Mouse (Mus musculus) kidney, embryonic 14.5 days (tissue): Measurements from ENCODE around the gene Ntf5. TPM values are rescaled to one million over a fixed set of nuclear protein-coding genes. Genes with fewer than 3 reads are reported as not detected.
A peak's percentile ranks its signal among the peaks of the same experiment; 100 is the strongest.
"Not testable (repeated sequence)": the region's sequence is repeated elsewhere in the genome, so short reads cannot be mapped to it uniquely, and the experiment has no call there.

Source experiments
- ATAC-seq: fragments of 200-750 bp; cut with Nextera tagmentation; 2 replicates; pipeline ENCODE4 v1.8.0; 2017; ENCODE audit warnings: moderate number of reproducible peaks, mild to moderate bottlenecking, moderate TSS enrichment, moderate library complexity; ENCODE audit not compliant: low FRiP score, low TSS enrichment
- H3K27ac ChIP-seq: fragments of 300-500 bp; sonication (generic); 2 replicates; pipeline ENCODE4 v1.5.1; 2014; ENCODE audit warnings: low read depth, mild to moderate bottlenecking, low read length, moderate library complexity, mixed read lengths
- H3K27me3 ChIP-seq: fragments of 300-500 bp; sonication (generic); 2 replicates; pipeline ENCODE4 v1.6.1; 2014; ENCODE audit warnings: mild to moderate bottlenecking, low read length; ENCODE audit not compliant: control insufficient read depth, insufficient read depth
- H3K36me3 ChIP-seq: fragments of 300-500 bp; sonication (generic); 2 replicates; pipeline ENCODE4 v1.6.1; 2014; ENCODE audit warnings: low read length, mixed read lengths; ENCODE audit not compliant: control insufficient read depth, insufficient read depth
- H3K4me1 ChIP-seq: fragments of 300-500 bp; sonication (generic); 2 replicates; pipeline ENCODE4 v1.6.1; 2014; ENCODE audit warnings: low read length, mixed read lengths; ENCODE audit not compliant: control insufficient read depth, insufficient read depth
- H3K4me2 ChIP-seq: fragments of 300-500 bp; sonication (generic); replicated peaks from 2 replicates; pipeline ENCODE4 v1.6.1; 2014; ENCODE audit warnings: low read depth, mild to moderate bottlenecking, low read length
- H3K4me3 ChIP-seq: fragments of 300-500 bp; sonication (generic); 2 replicates; pipeline ENCODE4 v1.5.1; 2014; ENCODE audit warnings: mild to moderate bottlenecking, low read length
- H3K9ac ChIP-seq: fragments of 300-500 bp; sonication (generic); 2 replicates; pipeline ENCODE4 v1.6.1; 2014; ENCODE audit warnings: low read depth, mild to moderate bottlenecking, low read length, moderate library complexity
- H3K9me3 ChIP-seq: fragments of 300-500 bp; sonication (generic); 2 replicates; pipeline ENCODE4 v1.6.1; 2016; ENCODE audit warnings: low read length; ENCODE audit not compliant: control insufficient read depth
- WGBS: fragments of 180-500 bp; shearing (Covaris S2); extraction: QIAGEN DNeasy Blood & Tissue Kit; methylation state at CpG from one replicate; pipeline ENCODE4 v1.1.7; 2014; 5-methylcytosine and 5-hydroxymethylcytosine counted together
- polyA plus RNA-seq: library from polyadenylated mRNA; unstranded; fragments of >200 nt; fragmentation: Nextera tagmentation; extraction: Ambion mirVana; gene quantifications from 2 replicates; pipeline ENCODE4 v1.2.1, GENCODE M21; 2014

Gene Ntf5
- polyA plus RNA-seq, 1 experiment from 2014 or later = 1.4 TPM

DNA sequence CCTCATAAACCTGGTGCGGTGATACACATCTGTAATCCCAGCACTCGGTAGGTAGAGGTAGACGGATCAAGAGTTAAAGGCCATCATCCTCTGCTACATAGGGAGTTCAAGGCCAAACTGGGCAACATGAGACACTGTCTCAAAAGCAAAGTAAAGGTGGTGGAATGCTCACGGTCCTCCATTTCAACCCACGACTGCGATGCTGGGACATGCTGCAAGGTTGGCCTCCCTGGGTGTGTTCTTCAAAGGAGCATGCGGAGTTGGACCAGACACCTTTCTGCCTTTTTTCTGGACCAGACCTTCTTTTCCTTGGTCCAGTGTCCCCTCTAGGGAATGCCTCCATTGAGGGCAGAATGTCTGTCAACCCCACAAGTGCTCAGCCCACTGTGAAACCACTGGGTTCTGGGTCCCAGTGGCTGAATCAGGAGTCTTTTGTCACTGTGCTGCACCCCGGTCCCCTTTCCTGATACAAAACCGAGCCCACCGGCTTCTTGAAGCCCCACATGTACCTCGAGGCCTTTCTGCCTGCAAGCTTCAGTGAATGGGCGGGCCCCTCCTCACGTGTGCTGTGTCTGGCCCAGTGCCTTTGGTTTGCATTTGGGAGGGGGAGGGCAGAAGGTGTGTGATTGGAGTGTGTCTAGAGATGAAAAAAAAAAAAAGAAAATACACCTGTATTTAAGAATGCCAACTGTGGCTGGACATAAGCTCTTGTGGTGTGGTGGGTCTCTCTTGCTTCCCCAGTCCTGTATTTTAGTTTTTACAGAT is 42.6 kb downstream of the Ntf5 start:
- no peak for ATAC-seq
- Histone ChIP-seq H3K36me3 (peaks cover 52% of the 10 kb centered on the region), H3K27me3 (no peaks in the 10 kb centered on the region), H3K9ac (no peak overlapping the region), H3K4me1 (peaks cover 26% of the 10 kb centered on the region), H3K27ac (no peak overlapping the region), H3K4me3 (no peak overlapping the region), H3K9me3 (no peaks in the 10 kb centered on the region), H3K4me2 (no peak overlapping the region)
- WGBS = 78% methylated on average over 13 of the region's 13 CpGs

- H3K4me2 ChIP-seq = 0 out of 2 replicates have a peak overlapping the region, but pooled peaks have one; percentile 89
- H3K4me3 ChIP-seq = no peak overlapping the region; the same call in 1 of the 2 replicates
- H3K9ac ChIP-seq = peak overlapping the region; percentile 83; the same call in 1 of the 2 replicates
- H3K27ac ChIP-seq = peak overlapping the region; percentile 6; the same call in 1 of the 2 replicates
- H3K36me3 ChIP-seq = peaks cover 50% of the 10 kb centered on the region
- 54% methylated on average over 9 of the region's 9 CpGs for WGBS
- no peak for ATAC-seq
- H3K4me1 ChIP-seq = peaks cover 27% of the 10 kb centered on the region
- H3K27me3 ChIP-seq = no peaks in the 10 kb centered on the region
- H3K9me3 ChIP-seq = no peaks in the 10 kb centered on the region
These were observed 43.3 kb downstream of the Ntf5 start for GRCm38 (mm10) chr7:45456721-45457203.

- Histone ChIP-seq H3K4me2 (peak overlapping the region; percentile 89), H3K27me3 (no peaks in the 10 kb centered on the region), H3K4me3 (peak overlapping the region; percentile 76), H3K4me1 (peaks cover 27% of the 10 kb centered on the region), H3K9ac (peak overlapping the region; percentile 83; the same call in 1 of the 2 replicates), H3K9me3 (no peaks in the 10 kb centered on the region), H3K36me3 (peaks cover 46% of the 10 kb centered on the region), H3K27ac (peak overlapping the region; percentile 6; the same call in 1 of the 2 replicates)
- 55% methylated on average over 10 of the region's 10 CpGs for WGBS
- ATAC-seq = no peak
These were observed 43.9 kb downstream of the Ntf5 start for GRCm38 (mm10) chr7:45457204-45458060.

DNA sequence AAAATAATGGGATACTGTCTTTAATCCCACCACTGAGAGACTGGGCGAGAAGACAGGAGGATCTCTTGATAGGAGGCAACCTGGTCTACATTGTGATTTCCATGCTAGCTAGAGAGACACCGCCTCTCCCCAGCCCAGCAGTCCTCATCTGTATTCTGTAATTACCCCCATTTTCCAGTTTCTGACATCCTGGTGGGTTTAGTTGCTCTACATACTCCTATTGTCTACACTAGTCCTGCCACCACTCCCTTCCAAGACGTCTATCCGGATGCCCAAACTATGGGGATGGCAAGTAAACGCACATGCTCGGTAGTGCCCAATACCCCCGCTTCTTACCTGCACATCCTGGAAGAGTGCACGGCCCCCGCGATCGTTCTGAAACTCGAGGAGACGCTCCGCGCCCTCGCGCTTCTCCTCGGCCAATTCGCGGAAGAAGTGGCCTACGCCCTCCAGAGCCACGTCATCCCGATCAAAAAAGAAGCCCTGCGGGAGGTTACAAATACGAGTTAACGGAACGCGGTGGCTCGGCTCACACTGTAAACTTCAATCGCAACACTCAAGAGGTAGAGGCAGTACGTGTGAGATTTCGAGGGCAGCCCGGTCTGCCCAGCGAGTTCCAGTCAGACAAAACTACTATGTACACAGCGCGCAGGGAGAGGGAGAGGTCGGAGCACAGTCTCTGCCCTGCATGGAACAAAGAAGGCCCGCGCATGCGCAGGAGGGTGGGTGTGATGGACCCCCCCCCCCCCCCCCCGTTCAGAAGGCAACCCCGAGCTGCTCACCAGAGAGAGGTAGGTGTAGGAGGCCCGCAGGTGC is 45.5 kb downstream of the Ntf5 start:
- no peaks in the 10 kb centered on the region for H3K27me3 ChIP-seq
- peak overlapping the region; percentile 83 for H3K9ac ChIP-seq
- H3K4me2 ChIP-seq = peak overlapping the region; percentile 89
- peak overlapping the region; percentile 78 for H3K27ac ChIP-seq
- peaks cover 27% of the 10 kb centered on the region for H3K4me1 ChIP-seq
- H3K36me3 ChIP-seq = peaks cover 49% of the 10 kb centered on the region
- H3K9me3 ChIP-seq = no peaks in the 10 kb centered on the region
- peak; percentile 58 for ATAC-seq
- WGBS = under 1% methylated on average over 41 of the region's 43 CpGs
- peak overlapping the region; percentile 76 for H3K4me3 ChIP-seq

DNA sequence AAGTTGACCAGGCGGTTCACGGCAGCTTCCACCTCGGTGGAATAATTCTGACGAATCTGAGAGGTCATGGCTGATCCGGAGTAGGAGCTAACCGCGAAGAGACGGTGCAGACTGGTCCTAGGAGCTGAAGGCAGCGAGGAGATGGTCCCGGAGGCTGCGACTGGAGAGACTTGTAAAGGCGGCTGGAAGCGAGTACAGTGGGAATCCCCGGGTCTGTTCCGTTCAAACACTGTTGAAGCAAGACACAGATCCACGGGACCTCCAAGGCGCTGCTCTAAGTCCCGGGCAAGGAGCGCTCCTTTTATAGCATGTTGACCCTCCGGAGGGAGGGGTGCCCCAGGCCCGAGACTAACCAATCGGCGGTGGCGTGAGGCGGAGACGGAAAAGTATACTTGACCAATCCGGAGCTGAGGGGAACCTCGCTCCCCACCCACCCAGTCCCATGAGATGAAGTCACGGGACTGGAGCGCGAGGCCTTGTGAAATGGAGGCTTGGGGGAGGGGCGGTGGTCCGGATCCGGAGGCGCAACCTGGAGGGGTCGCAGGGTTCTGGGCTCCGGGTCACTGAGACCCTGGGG is 46.2 kb downstream of the Ntf5 start, which contains the start of gene Ftl1:
TSS of gene Ftl1 (minus strand) at position 321 of the 577 bp plus-strand sequence.
- H3K4me3 ChIP-seq = peak within 1 kb of the TSS; percentile 76
- peak within 1 kb of the TSS; percentile 83 for H3K9ac ChIP-seq
- not testable (repeated sequence) for H3K9me3 ChIP-seq, H3K27me3 ChIP-seq
- under 1% methylated on average over 27 of the region's 37 CpGs for WGBS
- peaks cover 45% of the 10 kb centered on the region for H3K36me3 ChIP-seq
- H3K4me1 ChIP-seq = peaks cover 27% of the 10 kb centered on the region
- H3K4me2 ChIP-seq = peak within 1 kb of the TSS; percentile 89
- H3K27ac ChIP-seq = peak within 1 kb of the TSS; percentile 88
- peak; percentile 97 for ATAC-seq

DNA sequence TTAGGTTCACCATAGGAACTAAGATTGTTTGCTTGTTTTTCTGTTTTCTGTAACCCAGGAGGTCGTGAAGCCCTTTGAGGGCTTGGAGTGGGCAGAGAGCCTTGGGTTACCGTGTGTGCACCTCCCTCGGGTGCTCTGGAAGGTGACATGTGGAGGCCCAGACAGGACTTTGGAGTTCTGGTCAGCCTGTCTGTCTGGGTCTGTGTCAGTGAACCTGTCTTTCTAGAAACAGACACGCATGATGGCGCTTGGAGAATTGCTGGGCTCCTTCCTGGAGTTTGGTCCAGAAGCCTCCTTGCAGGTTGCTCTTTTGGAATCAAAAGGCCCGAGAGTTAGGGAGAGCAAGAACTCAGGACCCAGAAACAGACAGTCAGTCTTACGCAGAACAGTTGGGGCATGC is 46.9 kb downstream of the Ntf5 start:
- H3K27ac ChIP-seq = peak overlapping the region; percentile 88

DNA sequence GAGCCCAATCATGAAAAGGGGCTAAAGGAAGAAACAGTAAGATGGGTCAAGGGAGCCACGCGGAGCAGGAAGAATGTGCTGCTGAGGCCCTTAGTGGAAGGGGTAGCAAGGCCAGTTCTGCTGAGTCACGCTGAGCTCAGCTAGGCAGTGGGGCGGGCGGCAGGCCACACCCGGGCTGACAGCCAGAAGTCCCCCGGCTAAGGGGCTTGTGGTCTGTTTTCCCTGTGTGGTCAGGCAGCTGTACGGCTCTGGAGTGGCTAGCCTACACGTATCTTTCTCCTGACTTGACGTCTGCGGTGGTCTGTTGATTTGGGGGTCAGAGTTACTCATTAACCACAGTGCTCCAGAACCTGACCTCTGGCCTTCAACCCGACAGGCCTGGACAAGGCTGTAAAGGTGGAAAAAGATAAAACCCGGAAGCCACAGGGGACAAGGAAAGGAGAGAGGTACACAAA is 47.4 kb downstream of the Ntf5 start:
- H3K4me3 ChIP-seq = peak overlapping the region; percentile 76; the same call in 1 of the 2 replicates
- H3K9ac ChIP-seq = peak overlapping the region; percentile 83; the same call in 1 of the 2 replicates
- whole genome bisulfite sequencing = 20% methylated on average over 13 of the region's 13 CpGs
- no peaks in the 10 kb centered on the region for H3K27me3 ChIP-seq
- H3K9me3 ChIP-seq = no peaks in the 10 kb centered on the region
- peaks cover 45% of the 10 kb centered on the region for H3K36me3 ChIP-seq
- H3K27ac ChIP-seq = peak overlapping the region; percentile 88
- peak overlapping the region; percentile 53; the same call in 1 of the 2 replicates for H3K4me2 ChIP-seq
- ATAC-seq = peak; percentile 2; the same call in 1 of the 2 replicates
- H3K4me1 ChIP-seq = peaks cover 34% of the 10 kb centered on the region

More for the DNA sequence above, 46.9 kb downstream of the Ntf5 start:
- ATAC-seq = peak; percentile 0; the same call in 1 of the 2 replicates
- H3K27me3 ChIP-seq = no peaks in the 10 kb centered on the region
- WGBS = 68% methylated on average over 7 of the region's 7 CpGs
- H3K9ac ChIP-seq = peak overlapping the region; percentile 83; the same call in 1 of the 2 replicates
- H3K4me3 ChIP-seq = peak overlapping the region; percentile 76; the same call in 1 of the 2 replicates
- H3K4me1 ChIP-seq = peaks cover 29% of the 10 kb centered on the region
- H3K9me3 ChIP-seq = no peaks in the 10 kb centered on the region
- peaks cover 45% of the 10 kb centered on the region for H3K36me3 ChIP-seq
- peak overlapping the region; percentile 53 for H3K4me2 ChIP-seq
